17 mouse cellular contexts compared by ENCODE assay signal in genomic region chr11:101953441-101953840, GRCm38 (mm10). TPM values are rescaled to one million over a fixed set of nuclear protein-coding genes. Genes with fewer than 3 reads are reported as not detected.
DNase-seq lines count a peak whose midpoint lies in the region; ATAC-seq and TF ChIP-seq lines count a peak whose summit lies in the region.
"Had no signal": no experiment of that assay in that cellular context is flagged by ENCODE, and none has a peak within 500 bp of the region (broad histone marks: within the 10 kb centered on the region; RNA-seq: fewer than 3 reads in every experiment).

No protein-coding gene starts in this region.

- intact Hi-C loops in left cerebral cortex, adult 2 months (cut with DNase I) = no loop called here

- 34% methylated on average over 4 of the region's 4 CpGs for WGBS in heart, postnatal 0 days
- WGBS in midbrain, embryonic 12.5 days = 84% methylated on average over 4 of the region's 4 CpGs
- WGBS in midbrain, embryonic 13.5 days = 79% methylated on average over 4 of the region's 4 CpGs
- WGBS in liver, embryonic 12.5 days (ENCODE audit: insufficient replicate concordance) = 13% methylated on average over 4 of the region's 4 CpGs

- no peak for TF ChIP-seq EP300 in heart, postnatal 0 days (IDR thresholded peaks at IDR 0.05; ENCODE audit: low read depth)

- ATAC-seq in heart, postnatal 0 days (ENCODE audit: insufficient read depth, low read depth) = no peak
- no peak for ATAC-seq in midbrain, embryonic 12.5 days (ENCODE audit: low FRiP score, low read depth)
- ATAC-seq in midbrain, embryonic 13.5 days = no peak
- no peak for ATAC-seq in liver, embryonic 12.5 days
- ATAC-seq: forebrain, embryonic 14.5 days; hindbrain, embryonic 16.5 days had no signal

- no peak overlapping the region for H3K9ac ChIP-seq in heart, postnatal 0 days (replicated peaks; ENCODE audit: low read depth, low read length)
- no peak overlapping the region for H3K9ac ChIP-seq in midbrain, embryonic 12.5 days (replicated peaks)
- H3K9ac ChIP-seq in midbrain, embryonic 13.5 days (replicated peaks) = no peak overlapping the region
- peak overlapping the region; percentile 9; the same call in 1 of the 2 replicates for H3K9ac ChIP-seq in liver, embryonic 12.5 days
- H3K9ac ChIP-seq: liver, embryonic 14.5 days had no signal

- H3K4me1 ChIP-seq in heart, postnatal 0 days (ENCODE audit: control insufficient read depth, insufficient read depth) = peaks cover 24% of the 10 kb centered on the region
- peaks cover 10% of the 10 kb centered on the region for H3K4me1 ChIP-seq in midbrain, embryonic 12.5 days
- peaks cover 14% of the 10 kb centered on the region for H3K4me1 ChIP-seq in midbrain, embryonic 13.5 days (replicated peaks)
- peaks cover 23% of the 10 kb centered on the region for H3K4me1 ChIP-seq in liver, embryonic 12.5 days

- no peak for TF ChIP-seq CTCF in heart, postnatal 0 days (IDR thresholded peaks at IDR 0.05; ENCODE audit: low read depth)
- no peak for TF ChIP-seq CTCF in left cerebral cortex, adult 2 months (IDR thresholded peaks at IDR 0.05)

- no peak for DNase-seq in heart, postnatal 0 days (ENCODE audit: low spot score)
- DNase-seq in heart, adult 8-10 months (ENCODE audit: low spot score) = no peak
- no peak for DNase-seq in left cerebral cortex, adult 2 months (ENCODE audit: extremely low spot score in 1 of 2, low spot score in 2 of 2)
- no peak for DNase-seq in embryo, embryonic 10.5 days (ENCODE audit: low spot score)
- DNase-seq: cerebellum, postnatal 14 days; right cerebral cortex, postnatal 14 days; thymus, postnatal 36 days had no signal

- H3K27ac ChIP-seq in heart, postnatal 0 days (ENCODE audit: low read depth) = peak overlapping the region; percentile 62
- no peak overlapping the region for H3K27ac ChIP-seq in midbrain, embryonic 12.5 days (replicated peaks)
- no peak overlapping the region for H3K27ac ChIP-seq in midbrain, embryonic 13.5 days
- H3K27ac ChIP-seq in liver, embryonic 12.5 days = 0 out of 2 replicates have a peak overlapping the region, but pooled peaks have one; percentile 10
- H3K27ac ChIP-seq in left cerebral cortex, adult 2 months = no peak overlapping the region
- H3K27ac ChIP-seq: liver, embryonic 14.5 days had no signal

- H3K36me3 ChIP-seq in heart, postnatal 0 days (replicated peaks; ENCODE audit: control insufficient read depth, insufficient read depth, low read length) = no peaks in the 10 kb centered on the region
- H3K36me3 ChIP-seq in midbrain, embryonic 12.5 days = no peaks in the 10 kb centered on the region
- H3K36me3 ChIP-seq in midbrain, embryonic 13.5 days = no peaks in the 10 kb centered on the region
- no peaks in the 10 kb centered on the region for H3K36me3 ChIP-seq in liver, embryonic 12.5 days

- peak overlapping the region; percentile 26; the same call in 1 of the 2 replicates for H3K4me2 ChIP-seq in heart, postnatal 0 days (ENCODE audit: low read depth, low read length)
- H3K4me2 ChIP-seq in midbrain, embryonic 12.5 days (replicated peaks) = 0 out of 2 replicates have a peak overlapping the region, but pooled peaks have one; percentile 22
- no peak overlapping the region for H3K4me2 ChIP-seq in midbrain, embryonic 13.5 days (replicated peaks)
- peak overlapping the region; percentile 50; the same call in 1 of the 2 replicates for H3K4me2 ChIP-seq in liver, embryonic 12.5 days

- no peak overlapping the region for H3K4me3 ChIP-seq in heart, postnatal 0 days (ENCODE audit: low read depth, low read length)
- no peak overlapping the region for H3K4me3 ChIP-seq in midbrain, embryonic 12.5 days
- H3K4me3 ChIP-seq in midbrain, embryonic 13.5 days (replicated peaks) = no peak overlapping the region
- no peak overlapping the region for H3K4me3 ChIP-seq in liver, embryonic 12.5 days
- H3K4me3 ChIP-seq in left cerebral cortex, adult 2 months = no peak overlapping the region

- no peaks in the 10 kb centered on the region for H3K9me3 ChIP-seq in heart, postnatal 0 days (replicated peaks; ENCODE audit: control insufficient read depth, low read length)
- no peaks in the 10 kb centered on the region for H3K9me3 ChIP-seq in midbrain, embryonic 12.5 days
- no peaks in the 10 kb centered on the region for H3K9me3 ChIP-seq in midbrain, embryonic 13.5 days
- no peaks in the 10 kb centered on the region for H3K9me3 ChIP-seq in liver, embryonic 12.5 days (replicated peaks)

- 0 out of 2 replicates have a peak, but pooled peaks cover 3% of the 10 kb centered on the region for H3K27me3 ChIP-seq in heart, postnatal 0 days (ENCODE audit: control insufficient read depth, insufficient read depth, low read length)
- peaks cover 83% of the 10 kb centered on the region for H3K27me3 ChIP-seq in midbrain, embryonic 12.5 days
- H3K27me3 ChIP-seq in midbrain, embryonic 13.5 days = peaks cover 36% of the 10 kb centered on the region
- H3K27me3 ChIP-seq in liver, embryonic 12.5 days (replicated peaks) = peaks cover 62% of the 10 kb centered on the region

RNA-seq across cellular contexts. Expression of gene Sost, which starts 13.4 kb away (rescaled TPM):
- total RNA-seq in heart, postnatal 0 days (2014; rRNA removed; ENCODE audit: low replicate concordance) = 6.5 and 21.2 TPM in 2 replicates
- polyA plus RNA-seq in heart, postnatal 0 days (2015; fragmentation: Nextera tagmentation; extraction: Ambion mirVana) = 2.7 and 2.8 TPM in 2 replicates
- total RNA-seq in heart, adult 8-10 months (2022) = 1 to 10 TPM in 3 of 4 experiments, under 1 TPM in 1; 0.65 to 1.9 (median 1.2) TPM
- polyA plus RNA-seq in midbrain, embryonic 12.5 days (2016; fragmentation: Nextera tagmentation; extraction: Ambion mirVana) = 0.17 and 0.25 TPM in 2 replicates
- 0.07 and 0.24 TPM in 2 replicates for polyA plus RNA-seq in midbrain, embryonic 13.5 days (2015; fragmentation: Nextera tagmentation; extraction: Ambion mirVana)
- polyA plus RNA-seq in liver, embryonic 12.5 days (2016; fragmentation: Nextera tagmentation; extraction: Ambion mirVana) = 0.10 TPM in 2 replicates
- total RNA-seq in left cerebral cortex, adult 2 months (2021) = not detected
- total RNA-seq: adrenal gland, adult 2 months; gastrocnemius, adult 8-10 months had no signal
- polyA plus RNA-seq: embryonic facial prominence, embryonic 14.5 days; forebrain, embryonic 14.5 days; large intestine, adult 2 months had no signal

RNA-seq across cellular contexts. Expression of gene Cfap97d1, which starts 30.6 kb away (rescaled TPM):
- total RNA-seq in heart, postnatal 0 days (2014; rRNA removed; ENCODE audit: low replicate concordance) = not detected in 2 replicates
- not detected in 2 replicates for polyA plus RNA-seq in heart, postnatal 0 days (2015; fragmentation: Nextera tagmentation; extraction: Ambion mirVana)
- not detected for total RNA-seq in heart, adult 8-10 months (2022)
- not detected in 2 replicates for polyA plus RNA-seq in midbrain, embryonic 12.5 days (2016; fragmentation: Nextera tagmentation; extraction: Ambion mirVana)
- not detected in 2 replicates for polyA plus RNA-seq in midbrain, embryonic 13.5 days (2015; fragmentation: Nextera tagmentation; extraction: Ambion mirVana)
- polyA plus RNA-seq in liver, embryonic 12.5 days (2016; fragmentation: Nextera tagmentation; extraction: Ambion mirVana) = not detected in 2 replicates
- total RNA-seq in left cerebral cortex, adult 2 months (2021) = not detected
- total RNA-seq: adrenal gland, adult 2 months; gastrocnemius, adult 8-10 months had no signal
- polyA plus RNA-seq: adrenal gland, adult 2 months; embryonic facial prominence, embryonic 14.5 days; forebrain, embryonic 14.5 days; hindbrain, embryonic 16.5 days; large intestine, adult 2 months; liver, embryonic 14.5 days had no signal

RNA-seq across cellular contexts. Expression of gene Dusp3, which starts 33.4 kb away (rescaled TPM):
- total RNA-seq in heart, postnatal 0 days (2014; rRNA removed; ENCODE audit: low replicate concordance) = 106 and 118 TPM in 2 replicates
- 67.9 and 75.7 TPM in 2 replicates for polyA plus RNA-seq in heart, postnatal 0 days (2015; fragmentation: Nextera tagmentation; extraction: Ambion mirVana)
- total RNA-seq in heart, adult 8-10 months (2022) = 100 to 1,000 TPM; 107 to 186 (median 147) TPM
- polyA plus RNA-seq in midbrain, embryonic 12.5 days (2016; fragmentation: Nextera tagmentation; extraction: Ambion mirVana) = 9.3 and 9.6 TPM in 2 replicates
- polyA plus RNA-seq in midbrain, embryonic 13.5 days (2015; fragmentation: Nextera tagmentation; extraction: Ambion mirVana) = 11.3 and 11.8 TPM in 2 replicates
- 12.9 and 13.4 TPM in 2 replicates for polyA plus RNA-seq in liver, embryonic 12.5 days (2016; fragmentation: Nextera tagmentation; extraction: Ambion mirVana)
- 100 to 1,000 TPM; 206 to 220 TPM for total RNA-seq in left cerebral cortex, adult 2 months (2021)

RNA-seq across cellular contexts. Expression of gene Meox1, which starts 59.3 kb away (rescaled TPM):
- total RNA-seq in heart, postnatal 0 days (2014; rRNA removed; ENCODE audit: low replicate concordance) = 12.5 and 15.0 TPM in 2 replicates
- polyA plus RNA-seq in heart, postnatal 0 days (2015; fragmentation: Nextera tagmentation; extraction: Ambion mirVana) = 10.9 and 12.3 TPM in 2 replicates
- total RNA-seq in heart, adult 8-10 months (2022) = 1 to 10 TPM; 3.7 to 6.6 (median 6.3) TPM
- polyA plus RNA-seq in midbrain, embryonic 12.5 days (2016; fragmentation: Nextera tagmentation; extraction: Ambion mirVana) = 0.23 TPM in 1 of 2 replicates, not detected in the other
- 0.12 and 0.13 TPM in 2 replicates for polyA plus RNA-seq in midbrain, embryonic 13.5 days (2015; fragmentation: Nextera tagmentation; extraction: Ambion mirVana)
- polyA plus RNA-seq in liver, embryonic 12.5 days (2016; fragmentation: Nextera tagmentation; extraction: Ambion mirVana) = 0.72 and 1.3 TPM in 2 replicates
- total RNA-seq in left cerebral cortex, adult 2 months (2021) = under 1 TPM; 0.50 to 0.91 TPM

Comparison
In these comparisons a context has a peak if more than half of its experiments do, and no peak if none do; other contexts are left out.
1. H3K27ac ChIP-seq: peak in heart, postnatal 0 days (single experiment) and liver, embryonic 12.5 days (single experiment); none in midbrain, embryonic 12.5 days (single experiment), midbrain, embryonic 13.5 days (single experiment) and left cerebral cortex, adult 2 months (single experiment).